Mouse (Mus musculus) forebrain, embryonic 14.5 days (tissue): ENCODE data around the gene Spata31d1d. TPM values are rescaled to one million over a fixed set of nuclear protein-coding genes. Genes with fewer than 3 reads are reported as not detected.

Source experiments
- ATAC-seq: fragments of 200-750 bp; cut with Nextera tagmentation; 2 replicates; pipeline ENCODE4 v1.8.0; 2017; ENCODE audit warnings: mild to moderate bottlenecking, moderate library complexity
- DNase-seq: peaks from one replicate; pipeline ENCODE4 v3.0.0-alpha.2; 2015; ENCODE audit warnings: low spot score
- H3K27ac ChIP-seq: fragments of 300-500 bp; sonication (generic); 2 replicates; pipeline ENCODE4 v1.5.1; 2014; ENCODE audit warnings: low read depth, mild to moderate bottlenecking, control low read depth, low read length, moderate library complexity
- H3K27me3 ChIP-seq: fragments of 300-500 bp; sonication (generic); replicated peaks from 2 replicates; pipeline ENCODE4 v1.6.1; 2014; ENCODE audit warnings: low read length, control low read depth, mixed read lengths; ENCODE audit not compliant: control insufficient read depth, insufficient read depth
- H3K36me3 ChIP-seq: fragments of 300-500 bp; sonication (generic); 2 replicates; pipeline ENCODE4 v1.6.1; 2014; ENCODE audit warnings: low read length, control low read depth; ENCODE audit not compliant: control insufficient read depth, insufficient read depth
- H3K4me1 ChIP-seq: fragments of 300-500 bp; sonication (generic); 2 replicates; pipeline ENCODE4 v1.6.1; 2014; ENCODE audit warnings: antibody characterized with exemption, low read length, control low read depth; ENCODE audit not compliant: control insufficient read depth, insufficient read depth
- H3K4me2 ChIP-seq: fragments of 300-500 bp; sonication (generic); 2 replicates; pipeline ENCODE4 v1.6.1; 2014; ENCODE audit warnings: mild to moderate bottlenecking, control low read depth, low read length
- H3K4me3 ChIP-seq: fragments of 300-500 bp; sonication (generic); 2 replicates; pipeline ENCODE4 v1.5.1; 2014; ENCODE audit warnings: low read depth, low read length, control low read depth
- H3K9ac ChIP-seq: fragments of 300-500 bp; sonication (generic); 2 replicates; pipeline ENCODE4 v1.6.1; 2014; ENCODE audit warnings: mild to moderate bottlenecking, low read length, control low read depth, moderate library complexity
- H3K9me3 ChIP-seq: fragments of 300-500 bp; sonication (generic); replicated peaks from 2 replicates; pipeline ENCODE4 v1.6.1; 2016; ENCODE audit warnings: low read length, control low read depth, mixed read lengths; ENCODE audit not compliant: control insufficient read depth
- WGBS: fragments of 180-500 bp; shearing (Covaris S2); extraction: QIAGEN DNeasy Blood & Tissue Kit; methylation state at CpG from one replicate; pipeline ENCODE4 v1.1.7; 2014; 5-methylcytosine and 5-hydroxymethylcytosine counted together
- polyA plus RNA-seq: library from polyadenylated mRNA; unstranded; fragments of >200 nt; fragmentation: Nextera tagmentation; extraction: Ambion mirVana; gene quantifications from 2 replicates; pipeline ENCODE4 v1.2.1, GENCODE M21; 2014

The Spata31d1d gene
- polyA plus RNA-seq, 1 experiment from 2014 or later = not detected

- no peaks in the 10 kb centered on the region for H3K27me3 ChIP-seq
- ATAC-seq (no peak), DNase-seq (no peak)
- H3K4me2 ChIP-seq = no peak overlapping the region
- H3K9me3 ChIP-seq = no peaks in the 10 kb centered on the region
- no peak overlapping the region for H3K4me3 ChIP-seq
- H3K9ac ChIP-seq = no peak overlapping the region
- 85% methylated on average over 11 of the region's 11 CpGs for WGBS
- H3K27ac ChIP-seq = no peak overlapping the region
- peaks cover 13% of the 10 kb centered on the region for H3K36me3 ChIP-seq
- peaks cover 11% of the 10 kb centered on the region for H3K4me1 ChIP-seq
These were observed 35.4 kb upstream of the Spata31d1d start for GRCm38 (mm10) chr13:59766786-59767515.

DNA sequence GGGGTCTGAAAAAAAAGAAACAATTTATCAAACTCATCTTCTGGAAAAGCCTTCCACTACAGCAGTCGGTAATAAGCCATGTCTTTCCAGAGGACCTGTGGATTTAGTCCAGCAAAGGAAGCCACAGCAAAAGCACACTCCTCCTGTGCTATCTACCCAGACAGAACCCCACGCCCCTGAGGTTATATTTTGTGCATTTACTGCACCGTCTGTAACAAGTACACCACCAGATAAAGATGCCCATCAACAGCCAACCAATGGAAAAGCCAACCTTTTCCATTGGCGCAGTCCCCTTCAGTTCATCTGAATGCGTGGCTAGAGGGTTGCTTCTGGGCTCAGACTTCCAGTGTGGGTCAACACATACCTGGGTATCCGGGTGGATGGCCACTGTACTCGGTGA is 31.2 kb upstream of the Spata31d1d start:
- Histone ChIP-seq H3K27me3 (no peaks in the 10 kb centered on the region), H3K9ac (no peak overlapping the region), H3K36me3 (peaks cover 45% of the 10 kb centered on the region), H3K27ac (no peak overlapping the region), H3K4me3 (no peak overlapping the region), H3K4me2 (no peak overlapping the region), H3K9me3 (no peaks in the 10 kb centered on the region), H3K4me1 (no peaks in the 10 kb centered on the region)
- ATAC-seq (no peak), DNase-seq (no peak)
- WGBS = 93% methylated on average over 7 of the region's 7 CpGs

GRCm38 (mm10) chr13:59756906-59757305 is 25.4 kb upstream of the Spata31d1d start:
- 98% methylated on average over 7 of the region's 7 CpGs for WGBS
- ATAC-seq (no peak), DNase-seq (no peak)
- no peak overlapping the region for H3K4me3 ChIP-seq
- no peaks in the 10 kb centered on the region for H3K27me3 ChIP-seq
- H3K4me1 ChIP-seq = no peaks in the 10 kb centered on the region
- no peak overlapping the region for H3K4me2 ChIP-seq
- H3K27ac ChIP-seq = no peak overlapping the region
- H3K36me3 ChIP-seq = peaks cover 56% of the 10 kb centered on the region
- H3K9ac ChIP-seq = no peak overlapping the region
- no peaks in the 10 kb centered on the region for H3K9me3 ChIP-seq

DNA sequence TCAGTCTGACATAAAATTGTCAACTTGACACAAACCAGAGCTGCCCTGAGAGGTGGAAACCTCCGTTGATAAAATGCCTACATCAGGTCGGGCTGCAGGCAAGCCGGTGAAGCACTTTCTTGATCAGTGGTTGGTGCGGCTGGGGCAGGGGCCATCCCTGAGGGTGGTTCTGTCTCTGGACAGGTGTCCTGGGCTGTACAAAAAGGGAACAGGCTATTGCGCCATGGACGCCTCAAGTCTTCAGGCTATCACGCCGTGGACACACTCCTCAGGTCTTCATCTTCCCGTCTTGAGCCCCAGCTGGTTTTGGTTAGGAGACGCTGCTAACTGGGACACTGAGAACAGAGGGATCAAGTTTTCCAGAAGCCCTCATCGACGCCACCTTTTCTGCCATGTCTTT is 18.8 kb upstream of the Spata31d1d start:
- H3K4me1 ChIP-seq = no peaks in the 10 kb centered on the region
- 86% methylated on average over 12 of the region's 12 CpGs for WGBS
- no peaks in the 10 kb centered on the region for H3K27me3 ChIP-seq
- H3K9me3 ChIP-seq = no peaks in the 10 kb centered on the region
- DNase-seq = no peak
- H3K4me2 ChIP-seq = no peak overlapping the region
- peaks cover 11% of the 10 kb centered on the region for H3K36me3 ChIP-seq
- no peak for ATAC-seq
- no peak overlapping the region for H3K27ac ChIP-seq
- H3K4me3 ChIP-seq = no peak overlapping the region
- H3K9ac ChIP-seq = no peak overlapping the region

DNA sequence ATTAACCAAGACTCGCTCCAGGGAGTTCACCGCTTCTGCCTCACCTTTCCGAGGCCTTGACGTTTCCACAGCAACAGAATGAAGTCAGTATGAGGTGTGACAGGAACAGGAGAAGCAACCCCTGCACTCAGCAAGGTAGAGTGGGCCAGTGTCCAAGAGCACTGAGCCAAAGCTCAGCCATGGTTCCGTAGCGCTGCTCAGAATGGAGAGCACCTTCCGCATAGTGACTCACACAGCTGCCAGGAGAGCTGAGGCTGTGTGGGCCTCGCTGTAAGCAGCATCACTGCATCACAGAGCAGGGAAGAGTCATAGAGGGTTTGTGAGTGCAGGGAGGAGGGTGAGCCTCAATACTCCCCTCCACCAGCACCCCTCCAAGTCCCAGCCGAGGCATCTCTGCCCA is 15.2 kb upstream of the Spata31d1d start, which contains the start of gene 1700014D04Rik:
TSS of gene 1700014D04Rik (minus strand) at position 42 of the 400 bp plus-strand sequence.
- DNase-seq = no peak
- no peaks in the 10 kb centered on the region for H3K9me3 ChIP-seq
- no peak within 1 kb of the TSS for H3K4me3 ChIP-seq
- H3K36me3 ChIP-seq = no peaks in the 10 kb centered on the region
- ATAC-seq = no peak
- H3K27me3 ChIP-seq = no peaks in the 10 kb centered on the region
- H3K27ac ChIP-seq = no peak within 1 kb of the TSS
- H3K4me1 ChIP-seq = no peaks in the 10 kb centered on the region
- no peak within 1 kb of the TSS for H3K4me2 ChIP-seq
- 79% methylated on average over 9 of the region's 9 CpGs for WGBS
- no peak within 1 kb of the TSS for H3K9ac ChIP-seq

DNA sequence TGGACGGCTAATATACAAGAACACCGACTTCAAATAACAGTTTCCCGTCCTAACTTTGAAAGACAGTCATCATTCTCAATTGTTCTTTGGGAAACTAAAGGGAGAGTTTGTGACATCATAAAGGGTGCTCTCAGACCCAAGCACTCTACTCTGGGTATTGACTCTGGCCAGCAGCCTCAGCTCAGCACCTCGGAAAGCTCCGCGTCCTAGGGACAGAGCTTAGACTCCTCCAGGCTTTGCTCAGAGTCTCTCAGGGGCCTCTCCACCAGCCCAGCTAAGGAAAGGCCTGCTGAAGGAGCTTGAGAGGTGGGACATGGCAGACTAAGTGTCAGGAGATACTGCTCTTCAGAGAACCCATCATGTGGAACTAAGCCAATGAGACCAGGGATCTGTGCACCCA is 14.6 kb upstream of the Spata31d1d start:
- no peak for DNase-seq
- 72% methylated on average over 6 of the region's 6 CpGs for WGBS
- H3K9me3 ChIP-seq = no peaks in the 10 kb centered on the region

GRCm38 (mm10) chr13:59745462-59745861 is 13.9 kb upstream of the Spata31d1d start:
- Histone ChIP-seq H3K4me2 (no peak overlapping the region), H3K27me3 (no peaks in the 10 kb centered on the region), H3K36me3 (no peaks in the 10 kb centered on the region), H3K4me3 (no peak overlapping the region), H3K9ac (no peak overlapping the region), H3K27ac (no peak overlapping the region), H3K9me3 (no peaks in the 10 kb centered on the region), H3K4me1 (no peaks in the 10 kb centered on the region)
- 87% methylated on average over 6 of the region's 6 CpGs for WGBS
- DNase-seq = no peak
- ATAC-seq = no peak

More for the DNA sequence above, 14.6 kb upstream of the Spata31d1d start:
- H3K36me3 ChIP-seq = no peaks in the 10 kb centered on the region
- H3K4me1 ChIP-seq = no peaks in the 10 kb centered on the region
- H3K4me2 ChIP-seq = no peak overlapping the region
- ATAC-seq = no peak
- H3K27ac ChIP-seq = no peak overlapping the region
- no peak overlapping the region for H3K9ac ChIP-seq
- no peak overlapping the region for H3K4me3 ChIP-seq
- no peaks in the 10 kb centered on the region for H3K27me3 ChIP-seq

DNA sequence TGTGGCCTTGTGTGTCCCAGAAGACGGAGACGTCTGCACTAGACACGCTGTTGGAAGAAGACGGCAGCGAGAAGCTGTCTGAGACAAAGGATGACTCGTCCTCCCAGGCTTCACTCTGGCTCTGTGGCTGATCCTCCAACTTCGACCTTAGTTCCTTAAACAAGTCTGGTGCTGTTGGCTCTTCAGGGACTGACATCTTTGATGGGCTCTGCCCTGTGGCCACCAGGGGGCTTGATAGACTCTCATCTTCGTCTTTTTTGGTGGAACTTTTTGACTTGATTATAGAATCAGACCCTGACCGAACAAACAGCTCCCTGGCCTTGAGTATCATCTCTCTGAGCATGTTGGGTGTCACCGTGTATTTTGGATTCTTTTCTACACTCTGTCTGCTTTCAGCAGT is 10.1 kb upstream of the Spata31d1d start:
- ATAC-seq (no peak), DNase-seq (no peak)
- H3K9me3 ChIP-seq = no peaks in the 10 kb centered on the region
- no peaks in the 10 kb centered on the region for H3K36me3 ChIP-seq
- H3K27ac ChIP-seq = no peak overlapping the region
- H3K9ac ChIP-seq = no peak overlapping the region
- H3K27me3 ChIP-seq = no peaks in the 10 kb centered on the region
- no peak overlapping the region for H3K4me2 ChIP-seq
- no peaks in the 10 kb centered on the region for H3K4me1 ChIP-seq
- H3K4me3 ChIP-seq = no peak overlapping the region
- 84% methylated on average over 10 of the region's 10 CpGs for WGBS

DNA sequence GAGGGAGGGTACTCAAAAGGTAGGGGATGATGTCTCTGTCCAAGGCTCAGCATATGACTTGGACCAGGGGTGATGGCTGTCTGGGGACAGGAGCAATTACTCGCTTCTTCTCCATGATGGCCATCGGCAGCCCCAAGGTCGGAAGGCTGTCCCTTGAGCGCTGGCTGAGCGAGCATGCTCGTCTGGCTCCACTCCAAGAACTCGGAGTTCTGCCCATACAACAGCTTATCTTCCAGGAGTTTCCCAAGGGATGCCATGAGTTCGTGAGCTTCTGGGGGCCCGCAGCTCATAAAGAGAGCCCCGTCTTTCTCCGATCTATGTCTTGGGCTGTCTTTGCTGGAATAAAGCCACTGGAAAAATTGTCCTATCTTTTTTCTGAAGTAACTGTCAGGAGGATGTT is 9.5 kb upstream of the Spata31d1d start:
- no peak overlapping the region for H3K9ac ChIP-seq
- no peak for DNase-seq
- no peak overlapping the region for H3K4me3 ChIP-seq
- no peak overlapping the region for H3K27ac ChIP-seq
- H3K4me1 ChIP-seq = no peaks in the 10 kb centered on the region
- no peaks in the 10 kb centered on the region for H3K9me3 ChIP-seq
- ATAC-seq = no peak
- no peak overlapping the region for H3K4me2 ChIP-seq
- no peaks in the 10 kb centered on the region for H3K36me3 ChIP-seq
- 88% methylated on average over 11 of the region's 11 CpGs for WGBS
- no peaks in the 10 kb centered on the region for H3K27me3 ChIP-seq
